Mouse (Mus musculus) liver, postnatal 0 days (tissue): ENCODE results near the gene Stard13. TPM values are rescaled to one million over a fixed set of nuclear protein-coding genes. Genes with fewer than 3 reads are reported as not detected.

Source experiments
- ATAC-seq: fragments of 200-750 bp; cut with Nextera tagmentation; 2 replicates; pipeline ENCODE4 v1.8.0; 2017; ENCODE audit warnings: mild to moderate bottlenecking, moderate library complexity
- DNase-seq: peaks from one replicate; pipeline ENCODE4 v3.0.0-alpha.2; 2016
- H3K27ac ChIP-seq: fragments of 300-500 bp; sonication (generic); 2 replicates; pipeline ENCODE4 v1.5.1; 2014; ENCODE audit warnings: antibody characterized with exemption, moderate library complexity, mild to moderate bottlenecking, low read depth
- H3K27me3 ChIP-seq: fragments of 300-500 bp; sonication (generic); 2 replicates; pipeline ENCODE4 v1.6.1; 2014; ENCODE audit warnings: low read length, control low read depth, mixed read lengths; ENCODE audit not compliant: insufficient read depth
- H3K36me3 ChIP-seq: fragments of 300-500 bp; sonication (generic); replicated peaks from 2 replicates; pipeline ENCODE4 v1.6.1; 2014; ENCODE audit warnings: mild to moderate bottlenecking, control low read depth, low read length, moderate library complexity, mixed read lengths; ENCODE audit not compliant: insufficient read depth
- H3K4me1 ChIP-seq: fragments of 300-500 bp; sonication (generic); 2 replicates; pipeline ENCODE4 v1.6.1; 2014; ENCODE audit warnings: antibody characterized with exemption, mild to moderate bottlenecking, control low read depth; ENCODE audit not compliant: insufficient read depth
- H3K4me2 ChIP-seq: fragments of 300-500 bp; sonication (generic); 2 replicates; pipeline ENCODE4 v1.6.1; 2014; ENCODE audit warnings: low read depth, mild to moderate bottlenecking, low read length, moderate library complexity, mixed read lengths
- H3K4me3 ChIP-seq: fragments of 300-500 bp; sonication (generic); 2 replicates; pipeline ENCODE4 v1.5.1; 2014; ENCODE audit warnings: low read depth, low read length
- H3K9ac ChIP-seq: fragments of 300-500 bp; sonication (generic); replicated peaks from 2 replicates; pipeline ENCODE4 v1.6.1; 2014; ENCODE audit warnings: mild to moderate bottlenecking, moderate library complexity
- H3K9me3 ChIP-seq: fragments of 300-500 bp; sonication (generic); 2 replicates; pipeline ENCODE4 v1.6.1; 2016; ENCODE audit warnings: mild to moderate bottlenecking, control low read depth, low read length, mixed read lengths
- CTCF ChIP-seq: sonication (generic); IDR thresholded peaks from 2 replicates; pipeline ENCODE4 v1.5.1; 2016; ENCODE audit warnings: antibody characterized with exemption, low read depth
- EP300 ChIP-seq: IDR thresholded peaks from 2 replicates; pipeline ENCODE4 v1.6.1; 2016; ENCODE audit warnings: antibody characterized with exemption, low read depth, mild to moderate bottlenecking
- WGBS: fragments of 180-500 bp; shearing (Covaris S2); extraction: QIAGEN DNeasy Blood & Tissue Kit; methylation state at CpG from one replicate; pipeline ENCODE4 v1.1.7; 2014; ENCODE audit not compliant: insufficient replicate concordance; 5-methylcytosine and 5-hydroxymethylcytosine counted together
- polyA plus RNA-seq: library from polyadenylated mRNA; unstranded; fragments of >200 nt; fragmentation: Nextera tagmentation; extraction: Ambion mirVana; gene quantifications from 2 replicates; pipeline ENCODE4 v1.2.1, GENCODE M21; 2015

Gene Stard13
- polyA plus RNA-seq, 1 experiment from 2014 or later, result 1.0 TPM

GRCm38 (mm10) chr5:151231861-151232260 lies 1.8 kb downstream of the Stard13 start:
- WGBS, result 81% methylated on average over 7 of the region's 7 CpGs
- no peak for ATAC-seq

DNA sequence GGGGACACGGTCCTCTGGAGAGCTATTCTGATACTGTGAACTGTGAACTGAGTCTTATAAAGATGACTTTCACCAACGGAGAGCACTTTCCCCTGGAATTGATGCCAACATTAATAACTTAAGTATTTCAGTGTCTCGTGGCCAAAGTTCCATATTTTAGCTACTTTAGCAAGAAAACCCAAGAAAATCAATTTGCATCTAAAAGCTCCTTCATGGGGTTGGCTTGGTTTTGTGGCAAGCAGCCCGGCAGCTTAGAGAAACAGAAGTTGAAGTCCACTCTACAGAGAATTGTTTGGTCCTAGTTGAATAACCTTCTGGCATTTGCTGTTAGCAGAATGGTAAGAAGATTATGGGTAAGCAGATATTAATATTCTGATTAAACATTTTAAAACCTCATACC lies 2.2 kb downstream of the Stard13 start:
- H3K4me2 ChIP-seq, result no peak overlapping the region
- WGBS, result 76% methylated on average over 4 of the region's 4 CpGs
- no peak for TF ChIP-seq CTCF
- no peak for TF ChIP-seq EP300
- peaks cover 3% of the 10 kb centered on the region; the same call in 1 of the 2 replicates for H3K4me1 ChIP-seq
- no peaks in the 10 kb centered on the region for H3K9me3 ChIP-seq
- H3K27me3 ChIP-seq, result peaks cover 15% of the 10 kb centered on the region; the same call in 1 of the 2 replicates
- no peak for ATAC-seq
- no peaks in the 10 kb centered on the region for H3K36me3 ChIP-seq
- DNase-seq, result no peak
- H3K4me3 ChIP-seq, result no peak overlapping the region
- no peak overlapping the region for H3K9ac ChIP-seq
- no peak overlapping the region for H3K27ac ChIP-seq

More at GRCm38 (mm10) chr5:151231861-151232260, 1.8 kb downstream of the Stard13 start:
- no peak overlapping the region for H3K4me2 ChIP-seq
- H3K9ac ChIP-seq, result no peak overlapping the region
- H3K36me3 ChIP-seq, result no peaks in the 10 kb centered on the region
- no peaks in the 10 kb centered on the region for H3K9me3 ChIP-seq
- no peak for DNase-seq
- H3K4me3 ChIP-seq, result no peak overlapping the region
- H3K27ac ChIP-seq, result no peak overlapping the region
- H3K27me3 ChIP-seq, result peaks cover 15% of the 10 kb centered on the region; the same call in 1 of the 2 replicates
- TF ChIP-seq CTCF (no peak), EP300 (no peak)
- H3K4me1 ChIP-seq, result peaks cover 3% of the 10 kb centered on the region; the same call in 1 of the 2 replicates

- TF ChIP-seq EP300 (no peak), CTCF (no peak)
- Histone ChIP-seq H3K27me3 (peaks cover 15% of the 10 kb centered on the region; the same call in 1 of the 2 replicates), H3K4me3 (no peak overlapping the region), H3K9ac (no peak overlapping the region), H3K36me3 (no peaks in the 10 kb centered on the region), H3K4me1 (peaks cover 3% of the 10 kb centered on the region; the same call in 1 of the 2 replicates), H3K9me3 (no peaks in the 10 kb centered on the region), H3K27ac (no peak overlapping the region), H3K4me2 (no peak overlapping the region)
- ATAC-seq (no peak), DNase-seq (no peak)
- WGBS, result 88% methylated on average over 4 of the region's 4 CpGs
Measured at GRCm38 (mm10) chr5:151230427-151230826, 3.2 kb downstream of the Stard13 start.

- no peak for ATAC-seq
- TF ChIP-seq EP300 (no peak), CTCF (no peak)
- no peaks in the 10 kb centered on the region for H3K36me3 ChIP-seq
- H3K4me1 ChIP-seq, result peaks cover 3% of the 10 kb centered on the region; the same call in 1 of the 2 replicates
- no peak overlapping the region for H3K4me2 ChIP-seq
- no peak overlapping the region for H3K4me3 ChIP-seq
- no peak overlapping the region for H3K9ac ChIP-seq
- 63% methylated on average over 13 of the region's 13 CpGs for WGBS
- no peak overlapping the region for H3K27ac ChIP-seq
- H3K9me3 ChIP-seq, result no peaks in the 10 kb centered on the region
- DNase-seq, result no peak
- H3K27me3 ChIP-seq, result peaks cover 8% of the 10 kb centered on the region; the same call in 1 of the 2 replicates
Measured at GRCm38 (mm10) chr5:151228367-151229005, 5.2 kb downstream of the Stard13 start.

DNA sequence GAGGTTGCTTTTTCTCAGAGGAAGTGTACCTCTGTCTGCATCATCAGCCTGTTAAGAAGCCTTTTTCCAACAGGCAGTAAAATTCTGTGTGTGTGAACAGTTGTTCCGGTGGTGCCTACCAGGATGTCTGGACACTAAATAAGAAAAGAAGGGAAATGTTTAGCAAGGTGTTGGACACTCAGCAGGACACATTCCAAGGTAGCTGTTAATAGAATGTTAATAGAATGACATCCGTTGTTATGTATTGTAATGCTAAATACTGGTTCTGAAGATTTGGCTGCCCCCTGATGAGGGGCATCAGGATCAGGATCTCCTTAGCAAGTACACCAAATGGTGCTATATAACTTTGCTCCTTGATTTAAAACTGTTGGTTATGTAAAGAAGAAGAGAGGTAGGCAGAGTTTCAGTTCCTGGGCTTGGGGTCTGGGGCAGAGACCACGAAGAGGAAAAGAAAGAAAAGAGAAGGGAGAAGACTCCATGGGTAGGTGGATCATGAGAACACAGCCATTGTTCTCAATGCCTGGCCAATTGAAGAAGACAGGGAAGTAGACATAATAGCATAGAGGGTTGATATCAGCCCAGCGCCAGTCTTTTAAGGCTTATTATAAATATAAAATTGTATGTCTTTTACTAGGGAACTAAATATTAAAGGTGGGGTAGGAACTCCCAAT lies 9.8 kb downstream of the Stard13 start:
- H3K36me3 ChIP-seq, result no peaks in the 10 kb centered on the region
- DNase-seq, result no peak
- 69% methylated on average over 4 of the region's 4 CpGs for WGBS
- H3K4me1 ChIP-seq, result no peaks in the 10 kb centered on the region
- H3K9me3 ChIP-seq, result no peaks in the 10 kb centered on the region
- no peak overlapping the region for H3K4me3 ChIP-seq
- no peak overlapping the region for H3K27ac ChIP-seq
- no peak overlapping the region for H3K4me2 ChIP-seq
- no peaks in the 10 kb centered on the region for H3K27me3 ChIP-seq
- TF ChIP-seq CTCF (no peak), EP300 (no peak)
- no peak overlapping the region for H3K9ac ChIP-seq
- ATAC-seq, result no peak

- Histone ChIP-seq H3K4me3 (no peak overlapping the region), H3K9ac (no peak overlapping the region), H3K4me2 (no peak overlapping the region), H3K27me3 (no peaks in the 10 kb centered on the region), H3K4me1 (no peaks in the 10 kb centered on the region), H3K9me3 (no peaks in the 10 kb centered on the region), H3K27ac (no peak overlapping the region), H3K36me3 (no peaks in the 10 kb centered on the region)
- ATAC-seq (no peak), DNase-seq (no peak)
- TF ChIP-seq CTCF (no peak), EP300 (no peak)
- WGBS, result 83% methylated on average over 1 of the region's 1 CpGs
Measured at GRCm38 (mm10) chr5:151222791-151223190, 10.8 kb downstream of the Stard13 start.
